Mouse (Mus musculus): ENCODE measurements around the gene Gm20831.
"Not testable (repeated sequence)": the region's sequence is repeated elsewhere in the genome, so short reads cannot be mapped to it uniquely, and the experiment has no call there.

Gm20831 gene

GRCm38 (mm10) chrY:17874441-17874840 is at the start of gene Gm20831, which contains the start of gene Gm20772:
TSS of gene Gm20831 (plus strand) at chrY:17874741.
TSS of gene Gm20772 (plus strand) at chrY:17874741.
- not testable (repeated sequence) for DNase-seq (ENCODE audit: low spot score)

- not testable (repeated sequence) for DNase-seq (ENCODE audit: low spot score)
These were observed 28.4 kb upstream of the Gm20831 start, which contains the start of gene Gm21904 for GRCm38 (mm10) chrY:17846166-17846565. TSS of gene Gm21904 (minus strand) at chrY:17846266.

GRCm38 (mm10) chrY:17937230-17937629 is 62.7 kb downstream of the Gm20831 start, which contains the start of gene Srsy:
TSS of gene Srsy (minus strand) at chrY:17937330.
- DNase-seq (ENCODE audit: low spot score), result not testable (repeated sequence)
